Mouse (Mus musculus) MEL (cell line): ENCODE data around the gene Pdss2.
"Not testable (repeated sequence)": the region's sequence is repeated elsewhere in the genome, so short reads cannot be mapped to it uniquely, and the experiment has no call there.

Source experiments
- CTCF ChIP-seq, 3 experiments: IDR thresholded peaks in 2 of 3; conservative IDR thresholded peaks in 1 of 3; 2 replicates each; pipeline ENCODE4 v1.5.1; 2011 to 2012; ENCODE audit warnings: low read length in 3 of 3, low read depth in 2 of 3, mild to moderate bottlenecking in 2 of 3, improper control_type of control experiment in 1 of 3, inconsistent platforms in 1 of 3, mixed read lengths in 1 of 3, moderate library complexity in 1 of 3; ENCODE audit not compliant: control insufficient read depth in 1 of 3, insufficient read depth in 1 of 3, poor library complexity in 1 of 3, severe bottlenecking in 1 of 3
- MAX ChIP-seq: IDR thresholded peaks from 2 replicates; pipeline ENCODE4 v1.6.1; 2011; ENCODE audit warnings: low read length, improper control_type of control experiment
- MYB ChIP-seq: IDR thresholded peaks from 2 replicates; pipeline ENCODE4 v1.6.1; 2011; ENCODE audit warnings: mild to moderate bottlenecking, low read depth, low read length, improper control_type of control experiment

DNA sequence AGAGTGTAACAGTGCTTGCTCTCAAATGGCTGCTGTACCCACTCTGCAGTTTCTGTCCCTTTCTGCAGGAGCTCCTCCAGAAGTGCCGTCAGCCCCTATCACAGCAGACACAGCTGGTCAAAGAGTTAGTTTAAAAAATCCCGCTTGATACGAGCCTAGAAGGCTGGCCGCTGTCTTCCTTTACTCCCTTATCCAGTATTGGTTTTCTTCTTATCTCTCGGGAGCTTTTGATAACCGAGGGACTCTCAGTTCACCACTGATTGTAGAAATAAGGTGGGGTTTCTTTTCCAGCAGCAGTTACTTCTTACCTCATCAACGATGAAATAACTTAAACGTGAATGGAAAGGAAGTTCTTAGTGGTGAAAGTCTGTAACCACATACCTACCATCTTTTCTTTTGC lies 36.2 kb downstream of the Pdss2 start:
- TF ChIP-seq MAX; MYB; CTCF (IDR thresholded peaks at IDR 0.05 in 2 of 3, conservative IDR thresholded peaks at IDR 0.05 in 1 of 3; ENCODE audit: control insufficient read depth in 1 of 3, insufficient read depth in 1 of 3, low read depth in 2 of 3, low read length in 3 of 3, poor library complexity in 1 of 3, severe bottlenecking in 1 of 3): not testable (repeated sequence)
